Comparison of ENCODE assay signal across 8 mouse cellular contexts in genomic region chr9:61111733-61112415, GRCm38 (mm10).
DNase-seq lines count a peak whose midpoint lies in the region; ATAC-seq and TF ChIP-seq lines count a peak whose summit lies in the region.

No protein-coding gene starts in this region.

- peak; percentile 32; the same call in 1 of the 2 replicates for ATAC-seq in heart, embryonic 16.5 days (replicated peaks; ENCODE audit: extremely low read depth, insufficient read depth, low FRiP score)
- ATAC-seq in hindbrain, postnatal 0 days: peak; percentile 80
- peak; percentile 96 for ATAC-seq in midbrain, embryonic 13.5 days

- intact Hi-C loops in gastrocnemius, adult 2 months (cut with DNase I): no loop called here

- no peak for DNase-seq in heart, postnatal 4 days
- peak; percentile 51 for DNase-seq in embryo, embryonic 11.5 days (ENCODE audit: low read depth, low spot score)
- DNase-seq in hindbrain, postnatal 0 days (ENCODE audit: low spot score): peak; percentile 84
- DNase-seq in B cell, adult 2 months: no peak
- DNase-seq in ovary, adult 18-20 months (ENCODE audit: low spot score): no peak
- DNase-seq in gastrocnemius, adult 2 months: no peak

- H3K9me3 ChIP-seq in heart, embryonic 16.5 days (replicated peaks; ENCODE audit: control insufficient read depth, low read length): no peaks in the 10 kb centered on the region
- no peaks in the 10 kb centered on the region for H3K9me3 ChIP-seq in hindbrain, postnatal 0 days (ENCODE audit: low read length)
- no peaks in the 10 kb centered on the region for H3K9me3 ChIP-seq in midbrain, embryonic 13.5 days

- no peak overlapping the region for H3K27ac ChIP-seq in heart, embryonic 16.5 days (ENCODE audit: low read length)
- no peak overlapping the region for H3K27ac ChIP-seq in hindbrain, postnatal 0 days
- H3K27ac ChIP-seq in midbrain, embryonic 13.5 days: peak overlapping the region; percentile 64
- no peak overlapping the region for H3K27ac ChIP-seq in gastrocnemius, adult 2 months

- no peak for TF ChIP-seq CTCF in hindbrain, postnatal 0 days (IDR thresholded peaks at IDR 0.05; ENCODE audit: low read depth)
- TF ChIP-seq CTCF in gastrocnemius, adult 2 months (IDR thresholded peaks at IDR 0.05): no peak

- no peak overlapping the region for H3K4me3 ChIP-seq in heart, embryonic 16.5 days (ENCODE audit: low read length)
- no peak overlapping the region for H3K4me3 ChIP-seq in hindbrain, postnatal 0 days (ENCODE audit: low read length)
- H3K4me3 ChIP-seq in midbrain, embryonic 13.5 days (replicated peaks): no peak overlapping the region
- H3K4me3 ChIP-seq in gastrocnemius, adult 2 months: no peak overlapping the region

- 53% methylated on average over 19 of the region's 19 CpGs for WGBS in heart, embryonic 16.5 days
- 36% methylated on average over 19 of the region's 19 CpGs for WGBS in hindbrain, postnatal 0 days
- 24% methylated on average over 19 of the region's 19 CpGs for WGBS in midbrain, embryonic 13.5 days

- H3K4me1 ChIP-seq in heart, embryonic 16.5 days (ENCODE audit: control insufficient read depth, insufficient read depth, low read length): no peaks in the 10 kb centered on the region
- H3K4me1 ChIP-seq in hindbrain, postnatal 0 days (ENCODE audit: insufficient read depth, low read length): 0 out of 2 replicates have a peak, but pooled peaks cover 4% of the 10 kb centered on the region
- H3K4me1 ChIP-seq in midbrain, embryonic 13.5 days (replicated peaks): peaks cover 47% of the 10 kb centered on the region

- no peak overlapping the region for H3K4me2 ChIP-seq in heart, embryonic 16.5 days (ENCODE audit: low read depth, low read length)
- peak overlapping the region; percentile 25 for H3K4me2 ChIP-seq in hindbrain, postnatal 0 days (ENCODE audit: low read depth, low read length)
- H3K4me2 ChIP-seq in midbrain, embryonic 13.5 days (replicated peaks): peak overlapping the region; percentile 41

- no peak overlapping the region for H3K9ac ChIP-seq in heart, embryonic 16.5 days (ENCODE audit: low read length)
- H3K9ac ChIP-seq in hindbrain, postnatal 0 days (replicated peaks; ENCODE audit: low read length): no peak overlapping the region
- no peak overlapping the region for H3K9ac ChIP-seq in midbrain, embryonic 13.5 days (replicated peaks)

- H3K36me3 ChIP-seq in heart, embryonic 16.5 days (ENCODE audit: control insufficient read depth, insufficient read depth): no peaks in the 10 kb centered on the region
- H3K36me3 ChIP-seq in hindbrain, postnatal 0 days (ENCODE audit: insufficient read depth, low read length): no peaks in the 10 kb centered on the region
- H3K36me3 ChIP-seq in midbrain, embryonic 13.5 days: no peaks in the 10 kb centered on the region

- H3K27me3 ChIP-seq in heart, embryonic 16.5 days (ENCODE audit: control insufficient read depth, insufficient read depth, low read length): peaks cover 12% of the 10 kb centered on the region
- no peaks in the 10 kb centered on the region for H3K27me3 ChIP-seq in hindbrain, postnatal 0 days (ENCODE audit: insufficient read depth, low read length)
- H3K27me3 ChIP-seq in midbrain, embryonic 13.5 days: peaks cover 3% of the 10 kb centered on the region; the same call in 1 of the 2 replicates

Comparison
In these comparisons a context has a peak if more than half of its experiments do, and no peak if none do; other contexts are left out.
1. ATAC-seq: peak in every context shown above with its lines; median percentile 96 in midbrain, embryonic 13.5 days; 80 in hindbrain, postnatal 0 days; 32 in heart, embryonic 16.5 days.
2. DNase-seq: peak in embryo, embryonic 11.5 days (single experiment) and hindbrain, postnatal 0 days (single experiment); none in heart, postnatal 4 days (single experiment), B cell, adult 2 months (0 of 2), ovary, adult 18-20 months (single experiment) and gastrocnemius, adult 2 months (single experiment).